Mouse (Mus musculus) bone marrow macrophage, adult 2 months (primary cell): ENCODE measurements around the gene Slc35e2. TPM values are rescaled to one million over a fixed set of nuclear protein-coding genes. Genes with fewer than 3 reads are reported as not detected.
"Not testable (repeated sequence)": the region's sequence is repeated elsewhere in the genome, so short reads cannot be mapped to it uniquely, and the experiment has no call there.

Experiments used
- H3K27ac ChIP-seq: 2 replicates; pipeline ENCODE4 v1.5.1; 2012; ENCODE audit warnings: low read depth, low read length; ENCODE audit not compliant: insufficient read depth
- H3K4me1 ChIP-seq: 2 replicates; pipeline ENCODE4 v1.6.1; 2012; ENCODE audit warnings: low read length; ENCODE audit not compliant: control insufficient read depth, insufficient read depth
- H3K4me3 ChIP-seq: 2 replicates; pipeline ENCODE4 v1.5.1; 2012; ENCODE audit warnings: mild to moderate bottlenecking, low read length, moderate library complexity; ENCODE audit not compliant: insufficient read depth
- CTCF ChIP-seq: IDR thresholded peaks from 2 replicates; pipeline ENCODE4 v1.5.1; 2012; ENCODE audit warnings: low read depth, mild to moderate bottlenecking, low read length, moderate library complexity
- POLR2A ChIP-seq: IDR thresholded peaks from 2 replicates; pipeline ENCODE4 v1.6.1; 2012; ENCODE audit warnings: mild to moderate bottlenecking, low read depth, low read length, borderline replicate concordance
- polyA plus RNA-seq: library from polyadenylated mRNA; stranded (reverse); fragments of >200 nt; gene quantifications from 2 replicates; pipeline ENCODE4 v1.2.4, GENCODE M21; 2012; ENCODE audit not compliant: missing spikeins, insufficient read depth, insufficient read length

Slc35e2 gene
- polyA plus RNA-seq, 1 experiment: 11.4 TPM

- H3K27ac ChIP-seq: no peak overlapping the region
- H3K4me1 ChIP-seq: 0 out of 2 replicates have a peak, but pooled peaks cover under 1% of the 10 kb centered on the region
- no peak for TF ChIP-seq CTCF
- no peak for TF ChIP-seq POLR2A
These were observed 17.1 kb downstream of the Slc35e2 start for GRCm38 (mm10) chr4:155618321-155618720.

GRCm38 (mm10) chr4:155624338-155625291 lies 23.4 kb downstream of the Slc35e2 start, which contains the start of gene Cdk11b:
Gene Cdk11b (plus strand): TSS chr4:155624854.
- TF ChIP-seq CTCF (no peak), POLR2A (0 out of 2 replicates have a peak, but pooled peaks have one; percentile 69)
- 0 out of 2 replicates have a peak, but pooled peaks cover 2% of the 10 kb centered on the region for H3K4me1 ChIP-seq
- H3K27ac ChIP-seq: peak within 1 kb of the TSS; percentile 81
- H3K4me3 ChIP-seq: peak within 1 kb of the TSS; percentile 80

More at GRCm38 (mm10) chr4:155618321-155618720, 17.1 kb downstream of the Slc35e2 start:
- no peak overlapping the region for H3K4me3 ChIP-seq

DNA sequence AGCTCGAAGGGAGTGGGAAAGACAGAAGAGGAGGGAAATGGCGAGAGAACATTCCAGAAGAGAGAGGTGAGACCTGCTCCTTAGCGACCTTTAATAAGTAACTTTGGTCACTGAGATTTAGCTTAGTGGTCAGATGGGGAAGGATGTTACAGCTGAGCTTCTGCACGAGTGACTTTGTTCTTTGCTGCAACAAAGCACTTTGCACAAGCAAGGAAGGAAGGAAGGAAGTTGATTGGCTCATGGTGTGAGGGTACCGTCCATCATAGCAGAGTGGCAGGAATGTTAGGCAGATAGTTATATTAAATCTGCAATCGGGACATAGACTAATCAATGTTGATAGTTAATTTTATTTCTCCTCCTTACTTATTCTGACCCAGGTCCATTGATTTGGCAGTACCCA lies 29.1 kb downstream of the Slc35e2 start:
- TF ChIP-seq POLR2A: no peak
- no peak for TF ChIP-seq CTCF
- H3K4me1 ChIP-seq: no peaks in the 10 kb centered on the region
- H3K27ac ChIP-seq: no peak overlapping the region
- no peak overlapping the region for H3K4me3 ChIP-seq

- no peak for TF ChIP-seq CTCF
- TF ChIP-seq POLR2A: no peak
- Histone ChIP-seq H3K4me1 (peaks cover 8% of the 10 kb centered on the region), H3K27ac (no peak overlapping the region), H3K4me3 (no peak overlapping the region)
These were observed 34.7 kb downstream of the Slc35e2 start for GRCm38 (mm10) chr4:155635766-155636499.

GRCm38 (mm10) chr4:155643531-155643930 lies 42.3 kb downstream of the Slc35e2 start:
- H3K4me1 ChIP-seq: no peaks in the 10 kb centered on the region
- TF ChIP-seq POLR2A: no peak
- no peak for TF ChIP-seq CTCF
- H3K4me3 ChIP-seq: no peak overlapping the region
- no peak overlapping the region for H3K27ac ChIP-seq

DNA sequence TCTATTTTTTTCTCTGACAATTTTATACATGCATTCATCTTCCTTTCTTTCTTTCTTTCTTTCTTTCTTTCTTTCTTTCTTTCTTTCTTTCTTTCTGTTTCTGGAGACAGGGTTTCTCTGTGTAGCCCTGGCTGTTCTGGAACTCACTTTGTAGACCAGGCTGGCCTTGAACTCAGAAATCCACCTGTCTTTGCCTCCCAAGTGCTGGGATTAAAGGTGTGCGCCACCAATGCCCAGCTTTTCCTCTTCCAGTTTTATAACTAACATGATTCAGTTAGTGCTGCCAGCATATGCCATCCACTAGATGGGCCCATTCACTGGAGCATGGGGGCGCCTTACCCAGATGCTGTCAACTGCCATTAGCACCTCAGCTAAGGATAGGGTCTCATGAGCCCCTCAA lies 44.1 kb downstream of the Slc35e2 start, which contains the start of gene Gm10563:
Gene Gm10563, minus strand, starts transcription at position 101 of the 400 bp plus-strand sequence.
- not testable (repeated sequence) for H3K27ac ChIP-seq, H3K4me1 ChIP-seq, H3K4me3 ChIP-seq

DNA sequence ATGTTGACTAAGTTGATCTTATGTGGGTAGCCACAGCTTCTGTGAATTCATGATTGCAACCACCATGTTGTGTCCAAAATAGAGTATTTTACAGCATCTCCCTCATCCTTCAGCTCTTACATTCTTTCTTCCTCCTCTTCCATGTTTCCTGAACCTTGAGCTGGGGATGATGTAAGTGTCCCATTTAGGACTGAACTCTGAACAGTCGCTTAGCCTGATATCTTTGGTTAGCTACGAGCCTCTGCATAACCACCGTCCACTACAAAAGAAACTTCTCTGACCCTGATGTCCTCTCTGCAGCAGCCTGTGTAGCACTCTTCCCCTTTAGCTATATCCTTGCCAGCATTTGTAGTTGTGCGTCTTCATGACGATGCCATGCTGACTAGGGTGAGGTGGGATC lies 44.5 kb downstream of the Slc35e2 start:
- TF ChIP-seq CTCF: no peak
- no peak for TF ChIP-seq POLR2A
- no peak overlapping the region for H3K4me3 ChIP-seq
- no peak overlapping the region for H3K27ac ChIP-seq
- no peaks in the 10 kb centered on the region for H3K4me1 ChIP-seq

DNA sequence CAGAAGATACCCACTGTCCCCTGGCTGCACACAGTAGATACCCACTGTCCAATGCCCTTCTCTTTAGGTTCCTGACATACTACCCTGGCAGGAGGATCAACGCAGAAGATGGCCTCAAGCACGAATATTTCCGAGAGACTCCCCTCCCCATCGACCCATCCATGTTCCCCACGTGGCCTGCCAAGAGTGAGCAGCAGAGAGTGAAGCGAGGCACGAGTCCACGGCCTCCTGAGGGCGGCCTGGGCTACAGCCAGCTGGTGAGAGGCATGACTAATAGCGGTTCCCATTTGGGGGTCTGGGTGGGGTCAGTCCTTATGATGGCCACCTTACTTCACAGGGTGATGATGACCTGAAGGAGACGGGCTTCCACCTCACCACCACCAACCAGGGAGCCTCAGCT lies 48.1 kb downstream of the Slc35e2 start:
- TF ChIP-seq CTCF (no peak), POLR2A (no peak)
- no peak overlapping the region for H3K27ac ChIP-seq
- H3K4me3 ChIP-seq: no peak overlapping the region
- H3K4me1 ChIP-seq: 0 out of 2 replicates have a peak, but pooled peaks cover 3% of the 10 kb centered on the region

- peaks cover 5% of the 10 kb centered on the region; the same call in 1 of the 2 replicates for H3K4me1 ChIP-seq
- TF ChIP-seq POLR2A (no peak), CTCF (no peak)
- no peak overlapping the region for H3K4me3 ChIP-seq
- H3K27ac ChIP-seq: no peak overlapping the region
These were observed 50.5 kb downstream of the Slc35e2 start for GRCm38 (mm10) chr4:155651553-155652269.
